Mouse (Mus musculus): Measurements from ENCODE around the gene Itpr2. TPM values are rescaled to one million over a fixed set of nuclear protein-coding genes. Genes with fewer than 3 reads are reported as not detected.

Itpr2 gene
- polyA plus RNA-seq, 1 experiment from 2014 or later = 4.1 TPM

DNA sequence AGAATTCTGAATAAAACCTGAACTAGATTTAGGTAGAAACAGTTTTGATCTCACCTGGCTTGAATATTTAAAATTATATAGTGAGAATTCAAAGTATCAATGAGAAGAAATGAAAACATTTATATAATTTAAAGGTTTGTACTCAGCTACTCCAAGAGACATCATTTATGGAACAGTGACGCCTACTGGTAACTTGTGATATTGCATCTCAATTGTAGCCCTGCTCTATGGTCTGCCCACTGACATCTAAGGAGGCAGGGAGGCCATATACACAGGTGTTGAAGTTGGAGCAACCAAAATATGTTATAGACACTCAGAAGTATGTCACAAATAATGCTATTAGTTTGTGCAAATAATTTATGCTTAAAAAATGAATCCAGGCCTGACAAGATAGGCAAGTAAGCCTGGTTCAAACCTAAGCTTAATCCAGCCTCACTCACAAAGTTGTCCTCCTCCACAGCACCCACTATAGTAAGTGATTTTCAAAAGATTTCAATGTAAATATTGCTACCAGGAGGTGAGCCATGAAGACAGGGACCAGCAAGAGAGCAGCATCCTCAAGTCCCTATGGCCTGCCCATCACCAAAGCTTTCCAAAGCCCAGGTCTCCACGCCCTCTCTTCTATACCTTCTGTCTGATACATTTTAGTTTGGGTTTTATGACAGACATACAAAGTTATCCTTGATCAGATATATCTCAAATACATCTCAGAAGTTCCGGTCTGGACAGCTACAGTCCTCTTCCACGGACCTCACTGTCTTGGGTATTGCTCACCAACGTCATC lies 229.6 kb downstream of the Itpr2 start:
- Histone ChIP-seq H3K9me3 (no peaks in the 10 kb centered on the region), H3K27me3 (ENCODE audit: poor library complexity, severe bottlenecking) (no peaks in the 10 kb centered on the region), H3K27ac (no peak overlapping the region), H3K4me3 (no peak overlapping the region), H3K4me1 (no peaks in the 10 kb centered on the region), H3K36me3 (replicated peaks) (no peaks in the 10 kb centered on the region)
- no peak for DNase-seq (ENCODE audit: extremely low spot score, low spot score)
- 74% methylated on average over 5 of the region's 5 CpGs for WGBS

DNA sequence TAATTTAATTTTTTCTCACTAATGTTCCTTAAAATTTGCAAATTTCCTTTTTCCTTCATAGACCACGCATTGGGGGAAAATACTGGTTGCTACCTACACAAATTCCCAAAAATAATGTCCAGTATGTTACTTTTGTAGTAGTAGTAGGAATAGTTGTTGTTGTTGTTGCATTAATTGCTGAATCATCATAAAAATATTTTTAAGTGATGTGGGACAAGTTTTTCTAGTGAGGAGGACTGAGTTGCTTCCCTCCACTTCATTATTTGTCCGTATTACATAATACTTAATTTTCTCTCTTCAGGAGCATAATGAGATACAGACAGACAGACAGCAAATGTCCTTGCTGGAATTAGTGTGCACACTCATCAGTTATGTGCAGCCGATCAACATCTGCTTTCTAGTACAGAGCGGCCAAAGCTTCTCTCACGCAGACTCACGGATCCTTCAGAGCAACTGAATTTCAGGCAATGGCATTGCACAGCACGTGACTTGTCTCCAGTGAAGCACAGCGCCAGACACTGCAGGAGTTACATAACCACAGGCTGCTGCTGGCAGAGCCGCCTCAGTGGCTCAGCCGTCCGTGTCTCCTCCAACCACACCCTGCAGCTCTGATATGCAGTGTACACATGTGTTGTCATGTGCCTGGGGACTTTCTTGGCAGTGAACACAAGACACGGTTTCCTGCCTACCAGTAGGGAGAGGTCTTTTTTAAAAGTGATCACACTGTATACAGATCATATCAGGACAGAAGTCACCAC lies 231.1 kb downstream of the Itpr2 start:
- Histone ChIP-seq H3K27ac (no peak overlapping the region), H3K27me3 (ENCODE audit: poor library complexity, severe bottlenecking) (no peaks in the 10 kb centered on the region), H3K9me3 (no peaks in the 10 kb centered on the region), H3K36me3 (replicated peaks) (no peaks in the 10 kb centered on the region), H3K4me1 (no peaks in the 10 kb centered on the region), H3K4me3 (no peak overlapping the region)
- no peak for DNase-seq (ENCODE audit: extremely low spot score, low spot score)
- WGBS = 84% methylated on average over 12 of the region's 12 CpGs

DNA sequence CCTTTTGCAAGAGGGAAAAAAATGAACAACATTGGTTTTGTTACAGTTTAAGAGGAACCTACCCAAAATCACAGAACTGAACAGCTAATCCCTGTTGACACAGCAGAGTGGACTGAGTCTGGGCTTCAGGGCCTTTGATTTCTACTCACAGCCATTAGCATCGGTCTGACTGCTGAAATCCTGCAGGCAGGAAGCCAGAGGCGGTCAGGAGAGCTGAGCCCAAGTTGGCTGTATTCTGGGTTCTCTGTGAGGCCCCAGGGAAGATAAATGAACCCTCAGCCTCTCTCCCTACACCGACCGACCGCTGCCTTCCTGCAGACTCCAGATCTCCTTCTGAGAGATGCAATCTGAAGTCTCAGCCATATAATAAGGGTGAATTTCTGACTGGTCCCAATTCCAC lies 231.9 kb downstream of the Itpr2 start:
- H3K9me3 ChIP-seq = no peaks in the 10 kb centered on the region
- H3K27ac ChIP-seq = 0 out of 2 replicates have a peak overlapping the region, but pooled peaks have one; percentile 44
- WGBS = 60% methylated on average over 5 of the region's 5 CpGs
- H3K27me3 ChIP-seq (ENCODE audit: poor library complexity, severe bottlenecking) = no peaks in the 10 kb centered on the region
- H3K4me1 ChIP-seq = no peaks in the 10 kb centered on the region
- DNase-seq (ENCODE audit: extremely low spot score, low spot score) = no peak
- no peaks in the 10 kb centered on the region for H3K36me3 ChIP-seq (replicated peaks)
- no peak overlapping the region for H3K4me3 ChIP-seq

DNA sequence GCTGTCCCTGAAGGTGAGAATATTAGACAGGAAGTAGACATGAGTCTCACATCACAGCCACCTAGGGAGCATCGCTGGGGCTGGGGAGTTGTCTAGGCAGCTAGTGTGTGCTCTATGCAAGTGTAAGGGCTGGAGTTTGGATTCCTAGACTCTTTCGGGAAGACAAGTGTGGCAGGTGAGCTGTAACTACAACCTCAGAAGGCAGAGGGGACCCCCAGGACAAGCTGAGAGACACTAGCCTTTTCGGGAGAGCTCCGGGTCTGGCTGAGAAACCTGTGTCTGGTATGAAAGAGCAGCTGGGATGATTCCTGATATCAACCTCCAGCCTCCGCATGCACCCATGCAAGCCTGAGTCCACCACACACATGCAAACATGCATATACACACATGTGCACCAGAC lies 232.7 kb downstream of the Itpr2 start:
- no peak overlapping the region for H3K27ac ChIP-seq

DNA sequence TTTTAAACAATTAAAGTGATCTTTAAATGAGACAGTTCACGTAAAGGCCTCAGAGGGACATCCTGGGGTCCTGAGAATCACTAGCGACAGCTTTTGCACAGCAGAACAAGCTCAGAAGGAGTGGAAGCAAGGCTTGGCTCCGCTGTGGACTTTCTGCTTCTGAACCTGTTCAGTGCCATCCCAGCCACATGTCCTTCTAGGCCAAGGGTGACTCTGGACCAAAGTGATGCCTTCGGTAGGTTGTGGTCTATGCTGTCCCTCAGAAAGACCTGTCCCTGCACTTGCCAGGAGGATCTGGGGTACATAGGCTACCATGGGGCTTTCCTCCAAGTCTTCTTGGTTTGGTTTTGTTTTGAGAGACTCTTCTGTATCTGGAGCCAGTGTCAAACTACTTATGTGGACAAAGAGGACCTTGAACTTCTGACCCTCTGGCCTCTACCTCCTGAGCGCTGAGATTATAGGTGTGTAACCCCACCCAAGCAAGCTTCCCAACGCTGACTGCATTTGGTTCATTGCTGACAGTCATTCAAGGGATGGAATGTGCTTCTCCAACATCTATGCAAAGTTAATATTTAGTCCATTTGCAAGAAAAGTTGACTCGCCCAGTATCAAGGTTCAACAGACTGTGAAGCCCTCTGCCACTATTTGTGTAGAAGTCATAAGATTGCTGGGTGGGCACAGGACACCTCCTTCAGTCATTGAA lies 241.2 kb downstream of the Itpr2 start:
- no peak for DNase-seq (ENCODE audit: extremely low spot score, low spot score)
- no peak overlapping the region for H3K27ac ChIP-seq
- no peaks in the 10 kb centered on the region for H3K27me3 ChIP-seq (ENCODE audit: poor library complexity, severe bottlenecking)
- no peaks in the 10 kb centered on the region for H3K4me1 ChIP-seq
- no peak overlapping the region for H3K4me3 ChIP-seq
- H3K9me3 ChIP-seq = peaks cover 7% of the 10 kb centered on the region; the same call in 1 of the 2 replicates
- H3K36me3 ChIP-seq (replicated peaks) = no peaks in the 10 kb centered on the region
- WGBS = 92% methylated on average over 7 of the region's 7 CpGs

More for the DNA sequence above, 232.7 kb downstream of the Itpr2 start:
- Histone ChIP-seq H3K9me3 (no peaks in the 10 kb centered on the region), H3K27me3 (ENCODE audit: poor library complexity, severe bottlenecking) (no peaks in the 10 kb centered on the region), H3K4me1 (no peaks in the 10 kb centered on the region), H3K36me3 (replicated peaks) (no peaks in the 10 kb centered on the region), H3K4me3 (no peak overlapping the region)
- 98% methylated on average over 5 of the region's 5 CpGs for WGBS
- no peak for DNase-seq (ENCODE audit: extremely low spot score, low spot score)

DNA sequence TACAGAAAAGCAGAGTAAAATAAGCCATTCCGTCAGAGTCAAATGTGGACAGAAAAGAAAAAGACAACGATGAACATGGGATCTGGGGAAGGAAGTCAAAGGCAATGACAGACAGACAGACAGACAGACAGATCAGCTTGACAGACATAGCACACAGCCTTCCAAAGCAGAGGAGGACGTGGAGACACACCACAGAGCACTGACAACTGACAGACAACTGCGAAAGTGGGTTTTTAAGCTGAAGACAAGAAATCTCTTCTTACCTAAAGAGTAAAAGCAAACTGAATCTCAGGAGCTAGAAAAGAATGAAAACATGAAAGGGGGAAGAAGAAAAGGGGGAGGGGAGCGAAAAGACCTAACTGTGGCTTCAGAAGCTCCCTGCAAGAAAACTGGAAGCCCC lies 243.3 kb downstream of the Itpr2 start:
- no peak for DNase-seq (ENCODE audit: extremely low spot score, low spot score)
- H3K36me3 ChIP-seq (replicated peaks) = no peaks in the 10 kb centered on the region
- H3K9me3 ChIP-seq = peaks cover 7% of the 10 kb centered on the region; the same call in 1 of the 2 replicates
- 0 out of 2 replicates have a peak, but pooled peaks cover 4% of the 10 kb centered on the region for H3K4me1 ChIP-seq
- WGBS = 89% methylated on average over 5 of the region's 5 CpGs
- no peaks in the 10 kb centered on the region for H3K27me3 ChIP-seq (ENCODE audit: poor library complexity, severe bottlenecking)
- no peak overlapping the region for H3K4me3 ChIP-seq
- no peak overlapping the region for H3K27ac ChIP-seq

DNA sequence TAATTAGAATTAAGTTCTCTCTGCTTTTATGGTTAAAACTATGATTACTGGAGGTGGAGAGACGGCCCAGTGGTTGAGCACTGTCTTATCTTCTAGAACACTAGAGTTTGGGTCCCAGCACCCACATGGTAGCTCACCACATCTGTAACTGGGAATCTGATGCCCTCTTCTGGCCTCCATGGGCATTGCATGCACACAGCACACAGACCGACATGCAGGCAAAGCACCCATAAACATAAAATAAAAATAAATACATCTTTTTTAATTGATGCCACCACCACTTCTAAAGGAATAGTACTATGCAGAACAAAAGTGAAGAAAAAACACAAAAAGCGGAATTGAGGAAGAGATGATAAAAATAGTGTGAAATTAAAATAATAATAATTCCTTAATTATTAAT lies 243.8 kb downstream of the Itpr2 start:
- Histone ChIP-seq H3K9me3 (peaks cover 7% of the 10 kb centered on the region; the same call in 1 of the 2 replicates), H3K4me3 (no peak overlapping the region), H3K4me1 (0 out of 2 replicates have a peak, but pooled peaks cover 4% of the 10 kb centered on the region), H3K27me3 (ENCODE audit: poor library complexity, severe bottlenecking) (no peaks in the 10 kb centered on the region), H3K27ac (no peak overlapping the region), H3K36me3 (replicated peaks) (no peaks in the 10 kb centered on the region)
- 93% methylated on average over 3 of the region's 3 CpGs for WGBS
- no peak for DNase-seq (ENCODE audit: extremely low spot score, low spot score)

DNA sequence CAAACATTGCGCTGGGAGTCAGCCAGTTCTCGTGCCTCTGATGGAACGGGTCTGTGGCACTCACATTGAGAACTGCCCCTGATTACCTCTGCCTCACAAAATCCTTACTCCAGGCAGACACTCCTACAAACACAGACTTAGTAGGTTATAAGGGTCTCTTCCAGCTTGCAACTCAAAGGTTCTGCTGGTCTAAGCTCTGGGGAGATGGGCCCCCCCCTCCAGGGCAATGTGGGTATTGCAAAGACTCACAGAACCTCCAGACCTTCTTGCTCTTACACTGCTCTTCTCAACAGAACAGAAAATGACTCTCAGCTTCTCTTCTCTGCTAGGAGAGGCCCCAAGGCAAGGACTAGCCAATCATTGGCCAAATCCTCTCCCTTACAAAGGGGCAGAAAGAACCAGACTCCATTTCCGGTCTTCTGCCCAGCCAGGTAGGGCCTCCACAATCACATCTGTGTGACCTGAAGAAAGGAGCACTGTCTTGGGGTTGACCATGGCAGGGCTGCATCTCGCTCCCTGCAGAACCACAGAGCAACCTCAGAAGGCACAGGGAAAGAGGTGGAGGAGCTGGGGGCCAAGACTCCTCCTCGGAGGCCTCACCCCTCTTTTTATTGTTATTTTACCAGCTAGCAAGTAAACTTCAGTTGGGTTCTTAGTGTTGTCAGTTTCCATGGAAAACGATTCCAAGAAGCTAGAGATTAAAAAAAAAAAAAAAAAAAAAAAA lies 244.9 kb downstream of the Itpr2 start:
- peaks cover 7% of the 10 kb centered on the region; the same call in 1 of the 2 replicates for H3K9me3 ChIP-seq
- no peaks in the 10 kb centered on the region for H3K36me3 ChIP-seq (replicated peaks)
- no peak overlapping the region for H3K27ac ChIP-seq
- H3K4me3 ChIP-seq = no peak overlapping the region
- DNase-seq (ENCODE audit: extremely low spot score, low spot score) = no peak
- no peaks in the 10 kb centered on the region for H3K27me3 ChIP-seq (ENCODE audit: poor library complexity, severe bottlenecking)
- 92% methylated on average over 7 of the region's 7 CpGs for WGBS
- 0 out of 2 replicates have a peak, but pooled peaks cover 4% of the 10 kb centered on the region for H3K4me1 ChIP-seq

DNA sequence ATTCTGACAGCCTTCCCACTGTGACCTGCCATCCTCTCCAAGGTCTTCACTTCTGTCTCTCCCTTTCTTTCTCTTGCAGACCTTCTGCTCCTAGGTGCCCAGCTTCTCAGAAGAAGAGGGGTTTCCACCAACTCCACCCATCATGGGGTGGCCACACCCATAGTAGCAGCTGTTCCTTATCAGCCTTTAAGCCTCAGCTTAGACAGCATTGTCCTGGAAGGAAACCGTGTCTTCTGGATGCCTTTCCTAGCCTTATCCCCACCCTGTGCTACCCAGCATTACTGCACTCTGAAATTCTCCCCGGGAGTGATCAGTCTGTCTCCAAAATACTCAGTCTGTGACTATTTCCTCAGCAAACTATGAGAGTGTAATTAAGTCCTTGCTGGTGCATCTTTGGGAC lies 245.6 kb downstream of the Itpr2 start:
- no peak overlapping the region for H3K27ac ChIP-seq
- H3K4me1 ChIP-seq = 0 out of 2 replicates have a peak, but pooled peaks cover 4% of the 10 kb centered on the region
- DNase-seq (ENCODE audit: extremely low spot score, low spot score) = no peak
- no peaks in the 10 kb centered on the region for H3K36me3 ChIP-seq (replicated peaks)
- H3K27me3 ChIP-seq (ENCODE audit: poor library complexity, severe bottlenecking) = no peaks in the 10 kb centered on the region
- no peak overlapping the region for H3K4me3 ChIP-seq
- WGBS = 73% methylated on average over 2 of the region's 2 CpGs
- H3K9me3 ChIP-seq = peaks cover 7% of the 10 kb centered on the region; the same call in 1 of the 2 replicates

DNA sequence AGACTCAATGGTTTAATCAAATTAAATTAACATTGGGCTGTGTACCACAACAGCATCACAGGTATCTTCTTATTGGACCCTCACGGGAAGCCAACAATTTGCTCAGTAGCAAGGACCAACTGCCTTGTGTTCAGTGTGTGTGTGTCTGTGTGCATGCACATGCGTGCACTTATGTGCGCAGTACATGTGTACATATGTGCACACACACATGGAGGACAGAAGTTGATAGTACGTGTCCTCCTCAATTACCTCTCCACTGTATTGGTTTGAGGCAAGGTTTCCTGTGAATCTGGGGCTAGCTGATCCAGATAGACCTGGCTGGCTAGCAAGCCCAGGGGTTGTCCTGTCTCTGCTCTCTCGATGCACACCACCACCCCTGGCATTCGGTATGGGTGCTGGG lies 246.4 kb downstream of the Itpr2 start:
- no peak overlapping the region for H3K4me3 ChIP-seq
- H3K36me3 ChIP-seq (replicated peaks) = no peaks in the 10 kb centered on the region
- no peak overlapping the region for H3K27ac ChIP-seq
- no peaks in the 10 kb centered on the region for H3K27me3 ChIP-seq (ENCODE audit: poor library complexity, severe bottlenecking)
- peaks cover 7% of the 10 kb centered on the region; the same call in 1 of the 2 replicates for H3K9me3 ChIP-seq
- DNase-seq (ENCODE audit: extremely low spot score, low spot score) = no peak
- WGBS = 93% methylated on average over 6 of the region's 6 CpGs
- 0 out of 2 replicates have a peak, but pooled peaks cover 4% of the 10 kb centered on the region for H3K4me1 ChIP-seq

DNA sequence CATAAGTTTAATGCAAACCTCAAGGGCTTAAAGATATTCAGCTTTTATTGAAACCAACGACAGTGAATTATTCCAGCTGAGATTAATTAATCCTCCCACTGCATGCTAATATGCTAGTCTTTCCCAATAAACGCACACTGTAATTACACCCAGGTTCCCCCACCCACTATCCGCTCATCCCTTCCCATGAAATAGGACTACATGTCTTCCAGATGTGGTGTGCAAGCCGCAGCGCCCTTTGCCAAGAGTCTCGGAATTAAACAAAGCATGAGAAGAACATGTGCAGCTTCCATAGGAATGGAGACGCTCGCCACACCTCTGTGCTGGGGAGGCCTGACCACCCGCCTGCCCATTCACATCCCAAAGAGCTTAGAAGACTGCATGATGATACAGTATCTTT lies 247.1 kb downstream of the Itpr2 start:
- H3K27me3 ChIP-seq (ENCODE audit: poor library complexity, severe bottlenecking) = no peaks in the 10 kb centered on the region
- H3K4me3 ChIP-seq = no peak overlapping the region
- H3K4me1 ChIP-seq = 0 out of 2 replicates have a peak, but pooled peaks cover 4% of the 10 kb centered on the region
- no peaks in the 10 kb centered on the region for H3K36me3 ChIP-seq (replicated peaks)
- H3K9me3 ChIP-seq = peaks cover 7% of the 10 kb centered on the region; the same call in 1 of the 2 replicates
- H3K27ac ChIP-seq = no peak overlapping the region
- DNase-seq (ENCODE audit: extremely low spot score, low spot score) = no peak
- WGBS = 84% methylated on average over 9 of the region's 9 CpGs
